Mouse (Mus musculus) CD4-positive helper T cell, adult 2 months (primary cell): ENCODE measurements around the gene Pgpep1.
A peak's percentile ranks its signal among the peaks of the same experiment; 100 is the strongest.

Source experiments
- DNase-seq: peaks from one replicate; pipeline ENCODE4 v3.0.0-alpha.2; 2012; ENCODE audit warnings: low read depth, missing footprints, low spot score

Pgpep1 gene

GRCm38 (mm10) chr8:70609368-70609848, 50.8 kb downstream of the Pgpep1 start:
- peak; percentile 97 for DNase-seq

- DNase-seq, result no peak
Measured at GRCm38 (mm10) chr8:70608749-70609367, 51.3 kb downstream of the Pgpep1 start, which contains the start of gene Ssbp4. TSS of gene Ssbp4 (minus strand) at chr8:70608872.

GRCm38 (mm10) chr8:70607898-70608748, 52.1 kb downstream of the Pgpep1 start:
- DNase-seq, result peak; percentile 76

GRCm38 (mm10) chr8:70607603-70607897, 52.6 kb downstream of the Pgpep1 start:
- no peak for DNase-seq

GRCm38 (mm10) chr8:70606780-70607602, 53.2 kb downstream of the Pgpep1 start:
- peak; percentile 38 for DNase-seq

GRCm38 (mm10) chr8:70605871-70606779, 54.1 kb downstream of the Pgpep1 start:
- peak; percentile 24 for DNase-seq

- no peak for DNase-seq
Measured at GRCm38 (mm10) chr8:70604558-70604957, 55.6 kb downstream of the Pgpep1 start.

GRCm38 (mm10) chr8:70602139-70602811, 57.9 kb downstream of the Pgpep1 start:
- no peak for DNase-seq

GRCm38 (mm10) chr8:70601271-70601649, 58.9 kb downstream of the Pgpep1 start:
- peak; percentile 85 for DNase-seq

GRCm38 (mm10) chr8:70600473-70601270, 59.5 kb downstream of the Pgpep1 start:
- DNase-seq, result no peak

GRCm38 (mm10) chr8:70599507-70600290, 60.5 kb downstream of the Pgpep1 start:
- no peak for DNase-seq

- DNase-seq, result no peak
Measured at GRCm38 (mm10) chr8:70598722-70599121, 61.5 kb downstream of the Pgpep1 start.

- DNase-seq, result no peak
Measured at GRCm38 (mm10) chr8:70598283-70598682, 61.9 kb downstream of the Pgpep1 start.

- no peak for DNase-seq
Measured at GRCm38 (mm10) chr8:70597417-70598272, 62.5 kb downstream of the Pgpep1 start.

- no peak for DNase-seq
Measured at GRCm38 (mm10) chr8:70596775-70597416, 63.3 kb downstream of the Pgpep1 start.
